Mouse (Mus musculus) intestine, postnatal 0 days (tissue): ENCODE data around the gene Terf2. TPM values are rescaled to one million over a fixed set of nuclear protein-coding genes. Genes with fewer than 3 reads are reported as not detected.

Source experiments
- ATAC-seq: fragments of 200-750 bp; cut with Nextera tagmentation; 2 replicates; pipeline ENCODE4 v1.8.0; 2017; ENCODE audit warnings: mild to moderate bottlenecking, moderate TSS enrichment, moderate library complexity
- H3K27ac ChIP-seq: fragments of 300-500 bp; sonication (generic); 2 replicates; pipeline ENCODE4 v1.5.1; 2014; ENCODE audit warnings: mild to moderate bottlenecking, low read depth, low read length, moderate library complexity
- H3K27me3 ChIP-seq: fragments of 300-500 bp; sonication (generic); replicated peaks from 2 replicates; pipeline ENCODE4 v1.6.1; 2014; ENCODE audit warnings: low read length, mixed read lengths; ENCODE audit not compliant: control insufficient read depth, insufficient read depth
- H3K36me3 ChIP-seq: fragments of 300-500 bp; sonication (generic); 2 replicates; pipeline ENCODE4 v1.6.1; 2014; ENCODE audit warnings: mild to moderate bottlenecking, moderate library complexity; ENCODE audit not compliant: control insufficient read depth, insufficient read depth
- H3K4me1 ChIP-seq: fragments of 300-500 bp; sonication (generic); replicated peaks from 2 replicates; pipeline ENCODE4 v1.6.1; 2014; ENCODE audit warnings: antibody characterized with exemption, low read length, mixed read lengths; ENCODE audit not compliant: control insufficient read depth, insufficient read depth
- H3K4me2 ChIP-seq: fragments of 300-500 bp; sonication (generic); replicated peaks from 2 replicates; pipeline ENCODE4 v1.6.1; 2014; ENCODE audit warnings: low read depth, mild to moderate bottlenecking, moderate library complexity
- H3K4me3 ChIP-seq: fragments of 300-500 bp; sonication (generic); 2 replicates; pipeline ENCODE4 v1.5.1; 2014; ENCODE audit warnings: low read depth, low read length
- H3K9ac ChIP-seq: fragments of 300-500 bp; sonication (generic); 2 replicates; pipeline ENCODE4 v1.6.1; 2014; ENCODE audit warnings: mild to moderate bottlenecking, low read depth, low read length
- H3K9me3 ChIP-seq: fragments of 300-500 bp; sonication (generic); 2 replicates; pipeline ENCODE4 v1.6.1; 2016; ENCODE audit warnings: mixed run types; ENCODE audit not compliant: control insufficient read depth
- CTCF ChIP-seq: sonication (generic); IDR thresholded peaks from 2 replicates; pipeline ENCODE4 v1.5.1; 2016; ENCODE audit warnings: low read depth, mild to moderate bottlenecking, control low read depth, antibody characterized with exemption, moderate library complexity
- WGBS: fragments of 180-500 bp; shearing (Covaris S2); extraction: QIAGEN DNeasy Blood & Tissue Kit; methylation state at CpG from one replicate; pipeline ENCODE4 v1.1.7; 2014; 5-methylcytosine and 5-hydroxymethylcytosine counted together
- polyA plus RNA-seq: library from polyadenylated mRNA; unstranded; fragments of >200 nt; fragmentation: Nextera tagmentation; extraction: Ambion mirVana; gene quantifications from 2 replicates; pipeline ENCODE4 v1.2.1, GENCODE M21; 2015

Terf2 gene
- polyA plus RNA-seq, 1 experiment from 2014 or later, result 11.2 TPM

DNA sequence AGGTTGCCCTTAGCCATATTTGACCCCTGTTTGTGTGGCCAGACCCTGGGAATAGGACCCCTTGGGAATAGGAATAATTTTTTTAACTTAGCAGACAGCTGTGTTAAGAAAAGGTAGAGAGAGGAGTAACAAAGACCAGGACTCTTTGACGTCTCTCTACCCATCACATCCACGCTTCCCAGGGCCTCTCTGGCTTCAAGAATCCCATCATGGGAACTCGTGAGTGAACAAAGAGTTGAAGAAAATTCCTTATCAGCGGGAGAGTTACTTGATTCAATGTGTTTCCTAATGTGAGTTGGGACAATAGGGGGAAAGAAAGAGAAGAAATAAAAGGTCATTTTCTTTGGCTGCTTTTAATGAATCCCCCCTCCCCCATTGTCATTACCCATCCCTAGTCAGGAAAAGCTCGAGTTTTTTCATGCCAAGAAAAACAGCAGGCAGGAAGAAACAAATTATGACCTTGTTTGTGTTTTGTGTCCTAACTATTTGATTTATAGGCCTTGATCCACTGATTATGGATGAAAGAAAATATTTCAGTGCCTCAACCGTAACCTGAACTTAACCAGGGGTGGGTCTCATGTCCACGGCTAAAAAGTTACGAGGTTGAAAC lies 39.8 kb upstream of the Terf2 start:
- no peak overlapping the region for H3K9ac ChIP-seq
- H3K9me3 ChIP-seq, result no peaks in the 10 kb centered on the region
- no peaks in the 10 kb centered on the region for H3K36me3 ChIP-seq
- no peaks in the 10 kb centered on the region for H3K27me3 ChIP-seq
- WGBS, result 62% methylated on average over 8 of the region's 8 CpGs
- no peak for ATAC-seq
- no peak overlapping the region for H3K27ac ChIP-seq
- no peak overlapping the region for H3K4me2 ChIP-seq
- no peak for TF ChIP-seq CTCF
- H3K4me3 ChIP-seq, result no peak overlapping the region
- H3K4me1 ChIP-seq, result peaks cover 15% of the 10 kb centered on the region; the same call in 1 of the 2 replicates

DNA sequence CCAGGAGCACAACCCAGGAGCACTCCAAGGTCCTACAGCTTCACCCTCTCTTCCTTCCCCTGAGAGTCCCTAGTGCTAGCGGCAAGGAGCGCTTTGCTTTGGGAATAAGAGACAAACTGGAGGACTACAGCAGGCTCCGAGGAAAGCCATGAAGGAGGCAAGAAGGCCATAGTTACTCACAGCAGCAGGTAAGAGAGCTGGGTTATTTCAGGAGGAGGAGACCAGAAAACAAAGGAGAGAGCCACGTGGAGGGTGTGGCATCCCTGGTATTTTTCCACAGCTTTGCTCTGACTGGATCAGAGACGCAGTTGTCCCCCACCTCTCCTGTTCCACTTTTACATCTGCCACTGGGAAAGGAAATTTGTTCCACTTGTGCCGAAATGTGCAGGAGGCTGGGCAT lies 37.5 kb upstream of the Terf2 start:
- Histone ChIP-seq H3K36me3 (no peaks in the 10 kb centered on the region), H3K4me1 (0 out of 2 replicates have a peak, but pooled peaks cover 6% of the 10 kb centered on the region), H3K4me3 (no peak overlapping the region), H3K9ac (no peak overlapping the region), H3K27ac (no peak overlapping the region), H3K27me3 (no peaks in the 10 kb centered on the region), H3K4me2 (no peak overlapping the region), H3K9me3 (no peaks in the 10 kb centered on the region)
- TF ChIP-seq CTCF, result no peak
- 43% methylated on average over 6 of the region's 6 CpGs for WGBS
- ATAC-seq, result no peak

DNA sequence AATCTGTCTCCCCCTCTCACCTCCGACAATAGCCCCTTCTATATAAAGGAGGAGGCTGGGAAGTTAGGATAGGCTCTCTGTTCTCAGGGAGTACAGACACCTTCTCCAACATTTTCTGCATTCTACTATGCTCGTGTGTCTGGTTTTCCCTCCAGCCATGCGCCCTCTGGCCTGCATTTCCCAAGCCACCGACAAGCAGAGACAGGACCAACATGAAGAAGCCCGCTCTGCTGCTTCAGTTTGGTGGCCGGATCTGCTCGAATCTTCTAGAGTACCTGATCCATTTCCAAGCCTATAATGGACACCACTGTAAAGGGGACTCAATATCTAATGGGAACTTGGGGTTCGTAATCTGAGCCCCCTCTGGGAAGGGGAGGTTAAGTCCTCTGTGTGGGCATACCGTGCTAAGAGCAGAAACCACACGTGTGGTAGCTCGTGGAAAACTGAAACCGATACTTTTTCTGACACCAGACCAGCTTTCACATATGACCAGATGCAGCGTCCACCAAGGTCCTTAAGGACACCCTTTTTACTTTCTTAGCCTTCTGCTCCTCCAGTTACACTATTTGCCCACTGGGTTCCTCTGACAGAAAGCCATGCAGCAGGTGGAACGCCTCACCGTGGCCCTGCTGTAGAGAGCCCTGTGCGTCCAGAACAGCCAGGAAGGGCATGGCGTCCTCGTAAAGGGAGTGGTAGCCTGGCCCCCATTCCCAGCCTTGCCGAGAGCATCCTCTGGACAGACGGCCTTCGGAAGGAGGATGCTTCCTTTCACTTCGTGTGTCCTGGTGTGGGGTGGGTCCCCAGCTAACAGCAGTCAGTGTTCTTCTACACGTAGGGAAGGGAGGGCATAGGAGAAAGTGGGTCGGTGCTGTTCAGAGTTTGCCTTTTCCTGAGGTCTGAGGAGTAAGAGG lies 36.5 kb upstream of the Terf2 start:
- H3K4me2 ChIP-seq, result no peak overlapping the region
- WGBS, result 81% methylated on average over 24 of the region's 24 CpGs
- no peak for ATAC-seq

DNA sequence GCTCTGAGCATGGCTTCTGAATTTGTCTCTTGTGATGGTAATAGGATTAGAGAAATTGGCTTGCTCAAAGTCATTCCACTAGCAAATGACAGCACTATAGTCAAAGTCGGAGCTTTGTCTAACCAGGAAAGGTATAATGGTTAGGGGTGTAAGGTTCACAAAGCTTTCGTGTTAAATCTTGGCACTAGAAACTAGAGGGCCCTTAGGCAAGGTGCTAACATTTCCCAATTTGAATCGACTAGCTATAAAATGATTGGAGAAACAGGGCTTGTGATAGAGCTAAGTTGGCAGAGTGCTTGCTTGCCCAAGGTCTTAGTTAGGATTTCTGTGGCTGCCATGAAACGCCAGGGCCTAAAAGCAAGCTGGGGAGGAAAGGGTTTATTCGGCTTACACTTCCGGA lies 33.7 kb upstream of the Terf2 start:
- WGBS, result 88% methylated on average over 6 of the region's 6 CpGs
- H3K9me3 ChIP-seq, result no peaks in the 10 kb centered on the region
- no peak overlapping the region for H3K27ac ChIP-seq
- H3K4me2 ChIP-seq, result no peak overlapping the region
- ATAC-seq, result no peak
- H3K4me1 ChIP-seq, result no peaks in the 10 kb centered on the region
- H3K4me3 ChIP-seq, result no peak overlapping the region
- H3K27me3 ChIP-seq, result no peaks in the 10 kb centered on the region
- H3K36me3 ChIP-seq, result no peaks in the 10 kb centered on the region
- no peak for TF ChIP-seq CTCF
- H3K9ac ChIP-seq, result no peak overlapping the region

More for the DNA sequence above, 36.5 kb upstream of the Terf2 start:
- Histone ChIP-seq H3K27ac (no peak overlapping the region), H3K9ac (no peak overlapping the region), H3K36me3 (no peaks in the 10 kb centered on the region), H3K4me1 (0 out of 2 replicates have a peak, but pooled peaks cover 3% of the 10 kb centered on the region), H3K4me3 (no peak overlapping the region), H3K27me3 (no peaks in the 10 kb centered on the region), H3K9me3 (no peaks in the 10 kb centered on the region)
- TF ChIP-seq CTCF, result no peak

DNA sequence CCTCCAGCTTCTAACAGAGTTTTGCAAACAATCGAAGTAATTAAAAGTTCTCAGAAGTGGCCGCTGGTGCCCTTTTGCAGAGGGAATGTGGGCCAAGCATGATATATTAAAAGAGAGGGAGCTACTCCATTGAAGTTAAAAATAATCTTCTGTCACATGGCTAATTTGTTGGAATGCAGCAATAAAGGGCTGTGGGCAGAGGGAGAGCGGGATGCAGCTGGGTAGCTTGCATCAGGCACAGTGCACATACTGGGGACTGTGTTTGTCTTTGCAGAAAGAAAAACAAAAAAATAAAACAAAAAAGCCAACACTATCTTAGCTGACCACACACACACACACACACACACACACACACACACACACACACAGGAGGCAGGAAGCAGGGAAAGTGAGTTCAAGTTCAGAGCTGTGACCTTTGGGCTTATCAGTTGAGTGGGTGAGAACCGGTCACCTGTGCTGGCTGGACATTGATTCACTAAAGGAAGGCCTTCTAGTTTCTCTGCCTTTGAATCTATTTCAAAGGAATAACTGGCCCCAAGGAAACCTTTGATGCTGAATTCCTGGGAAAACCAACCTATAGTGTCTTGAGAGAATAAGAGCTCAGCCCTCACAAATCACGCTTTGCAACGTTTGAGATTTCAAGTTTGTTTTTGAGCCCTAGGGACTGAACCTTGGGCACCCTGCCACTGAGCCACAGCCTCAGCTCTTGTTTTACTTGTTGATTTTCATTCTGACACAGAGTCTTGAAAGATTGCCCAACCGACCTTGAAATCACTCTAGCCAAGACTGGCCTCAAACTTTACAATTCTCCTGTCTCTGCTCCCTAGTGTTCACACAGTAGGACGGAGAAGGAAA lies 33.1 kb upstream of the Terf2 start:
- Histone ChIP-seq H3K4me3 (no peak overlapping the region), H3K4me2 (no peak overlapping the region), H3K27ac (no peak overlapping the region), H3K36me3 (no peaks in the 10 kb centered on the region), H3K4me1 (no peaks in the 10 kb centered on the region), H3K27me3 (no peaks in the 10 kb centered on the region), H3K9ac (no peak overlapping the region), H3K9me3 (no peaks in the 10 kb centered on the region)
- WGBS, result 47% methylated on average over 8 of the region's 8 CpGs
- ATAC-seq, result no peak
- TF ChIP-seq CTCF, result no peak

DNA sequence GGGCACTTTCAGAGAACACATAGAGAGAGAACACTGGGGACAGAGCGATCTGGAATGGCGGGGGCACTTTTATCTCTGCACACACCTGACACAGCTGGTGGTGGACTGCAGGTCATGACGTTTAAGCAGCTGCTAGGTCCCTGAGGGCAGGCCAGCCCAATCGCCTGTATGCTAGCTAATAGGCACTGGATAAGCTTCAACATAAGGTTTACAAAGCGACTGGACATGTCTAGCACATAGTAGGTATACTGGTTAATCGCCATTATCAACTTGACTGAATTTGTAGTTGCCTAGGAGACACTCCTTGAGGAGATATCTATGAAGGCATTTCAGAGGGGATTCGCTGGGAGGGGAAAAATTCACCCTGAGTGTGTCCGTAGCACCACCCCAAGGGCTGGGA lies 28.0 kb upstream of the Terf2 start:
- Histone ChIP-seq H3K4me1 (no peaks in the 10 kb centered on the region), H3K4me2 (no peak overlapping the region), H3K4me3 (no peak overlapping the region), H3K27ac (no peak overlapping the region), H3K36me3 (no peaks in the 10 kb centered on the region), H3K9me3 (no peaks in the 10 kb centered on the region), H3K9ac (no peak overlapping the region), H3K27me3 (no peaks in the 10 kb centered on the region)
- no peak for ATAC-seq
- no peak for TF ChIP-seq CTCF
- 73% methylated on average over 8 of the region's 8 CpGs for WGBS
